Mouse (Mus musculus) heart, adult 2 months (tissue): Measurements from ENCODE around the gene Cep68.

ENCODE experiments used
- CTCF ChIP-seq: fragments of 200-600 bp; IDR thresholded peaks from 2 replicates; pipeline ENCODE4 v1.8.1; 2022; ENCODE audit warnings: antibody characterized with exemption, mild to moderate bottlenecking, moderate library complexity
- EP300 ChIP-seq: fragments of 200-500 bp; IDR thresholded peaks from 2 replicates; pipeline ENCODE4 v1.6.1; 2011; ENCODE audit warnings: low read depth, low read length, control low read depth; ENCODE audit not compliant: insufficient read depth
- POLR2A ChIP-seq: fragments of 200-500 bp; IDR thresholded peaks from 2 replicates; pipeline ENCODE4 v1.6.1; 2011; ENCODE audit warnings: mild to moderate bottlenecking, low read depth, low read length, control low read depth; ENCODE audit not compliant: insufficient read depth

- TF ChIP-seq CTCF (peak; percentile 36), EP300 (no peak), POLR2A (no peak)
These were observed 15.0 kb downstream of the Cep68 start for GRCm38 (mm10) chr11:20234233-20234632.
